Mouse (Mus musculus) embryonic facial prominence, embryonic 13.5 days (tissue): ENCODE data around the gene Ctnnd2. TPM values are rescaled to one million over a fixed set of nuclear protein-coding genes. Genes with fewer than 3 reads are reported as not detected.

ENCODE experiments used
- ATAC-seq: fragments of 200-750 bp; cut with Nextera tagmentation; 2 replicates; pipeline ENCODE4 v1.8.0; 2017; ENCODE audit warnings: low read depth; ENCODE audit not compliant: insufficient number of reproducible peaks, insufficient read depth, low FRiP score, low TSS enrichment
- H3K27ac ChIP-seq: fragments of 300-500 bp; sonication (generic); 2 replicates; pipeline ENCODE4 v1.5.1; 2015; ENCODE audit warnings: moderate library complexity, mild to moderate bottlenecking, inconsistent platforms
- H3K27me3 ChIP-seq: fragments of 300-500 bp; sonication (generic); 2 replicates; pipeline ENCODE4 v1.6.1; 2015; ENCODE audit warnings: mild to moderate bottlenecking, inconsistent platforms
- H3K36me3 ChIP-seq: fragments of 300-500 bp; sonication (generic); 2 replicates; pipeline ENCODE4 v1.6.1; 2015; ENCODE audit warnings: mild to moderate bottlenecking, inconsistent platforms
- H3K4me1 ChIP-seq: fragments of 300-500 bp; sonication (generic); 2 replicates; pipeline ENCODE4 v1.6.1; 2015; ENCODE audit warnings: inconsistent platforms
- H3K4me2 ChIP-seq: fragments of 300-500 bp; sonication (generic); 2 replicates; pipeline ENCODE4 v1.6.1; 2015; ENCODE audit warnings: moderate library complexity, mild to moderate bottlenecking, inconsistent platforms
- H3K4me3 ChIP-seq: fragments of 300-500 bp; sonication (generic); 2 replicates; pipeline ENCODE4 v1.5.1; 2015; ENCODE audit warnings: mild to moderate bottlenecking, inconsistent platforms
- H3K9ac ChIP-seq: fragments of 300-500 bp; sonication (generic); 2 replicates; pipeline ENCODE4 v1.6.1; 2015; ENCODE audit warnings: mild to moderate bottlenecking, inconsistent platforms
- H3K9me3 ChIP-seq: fragments of 300-500 bp; sonication (generic); 2 replicates; pipeline ENCODE4 v1.6.1; 2016; ENCODE audit warnings: inconsistent platforms
- WGBS: fragments of 180-500 bp; shearing (Covaris S2); methylation state at CpG from one replicate; pipeline ENCODE4 v1.1.7; 2015; ENCODE audit warnings: mixed read lengths; 5-methylcytosine and 5-hydroxymethylcytosine counted together
- polyA plus RNA-seq: library from polyadenylated mRNA; unstranded; fragments of >200 nt; fragmentation: Nextera tagmentation; extraction: Ambion mirVana; gene quantifications from 2 replicates; pipeline ENCODE4 v1.2.1, GENCODE M21; 2015

The Ctnnd2 gene
- polyA plus RNA-seq, 1 experiment from 2014 or later, result 8.2 TPM

- no peak for ATAC-seq
- 56% methylated on average over 15 of the region's 15 CpGs for WGBS
- Histone ChIP-seq H3K4me3 (no peak overlapping the region), H3K4me2 (no peak overlapping the region), H3K9ac (no peak overlapping the region), H3K36me3 (no peaks in the 10 kb centered on the region), H3K27ac (no peak overlapping the region), H3K9me3 (no peaks in the 10 kb centered on the region), H3K4me1 (no peaks in the 10 kb centered on the region), H3K27me3 (no peaks in the 10 kb centered on the region)
These were observed 818.2 kb downstream of the Ctnnd2 start for GRCm38 (mm10) chr15:30990421-30991252.

GRCm38 (mm10) chr15:30992357-30992756, 820.0 kb downstream of the Ctnnd2 start:
- H3K4me3 ChIP-seq, result no peak overlapping the region
- no peak for ATAC-seq
- H3K27me3 ChIP-seq, result no peaks in the 10 kb centered on the region
- no peaks in the 10 kb centered on the region for H3K4me1 ChIP-seq
- H3K27ac ChIP-seq, result no peak overlapping the region
- no peak overlapping the region for H3K4me2 ChIP-seq
- H3K9me3 ChIP-seq, result no peaks in the 10 kb centered on the region
- no peaks in the 10 kb centered on the region for H3K36me3 ChIP-seq
- 78% methylated on average over 12 of the region's 12 CpGs for WGBS
- no peak overlapping the region for H3K9ac ChIP-seq

GRCm38 (mm10) chr15:30992901-30993300, 820.5 kb downstream of the Ctnnd2 start:
- H3K4me3 ChIP-seq, result no peak overlapping the region
- no peaks in the 10 kb centered on the region for H3K9me3 ChIP-seq
- H3K27me3 ChIP-seq, result no peaks in the 10 kb centered on the region
- no peaks in the 10 kb centered on the region for H3K36me3 ChIP-seq
- H3K9ac ChIP-seq, result no peak overlapping the region
- no peak overlapping the region for H3K27ac ChIP-seq
- no peak for ATAC-seq
- 88% methylated on average over 3 of the region's 3 CpGs for WGBS
- H3K4me2 ChIP-seq, result no peak overlapping the region
- H3K4me1 ChIP-seq, result no peaks in the 10 kb centered on the region

DNA sequence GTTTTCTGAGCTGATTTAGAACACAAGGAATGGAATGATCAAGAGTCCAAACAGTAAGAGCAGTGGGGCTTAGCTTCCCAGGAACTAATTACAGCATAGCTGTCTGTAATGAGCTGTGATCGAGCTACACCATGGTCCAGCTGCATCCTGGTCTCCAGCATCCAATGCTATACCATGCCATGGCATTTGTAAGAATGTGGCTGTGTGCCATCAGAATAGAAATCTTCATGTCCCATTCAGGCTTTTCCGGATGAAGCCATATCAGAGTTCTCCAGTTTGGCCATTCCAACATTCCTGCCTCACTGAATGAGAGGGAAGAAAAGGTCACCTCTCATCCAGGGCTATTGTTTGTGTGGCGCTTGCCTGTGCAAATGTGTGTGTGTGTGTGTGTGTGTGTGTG, 823.0 kb downstream of the Ctnnd2 start:
- no peaks in the 10 kb centered on the region for H3K4me1 ChIP-seq
- WGBS, result 82% methylated on average over 3 of the region's 3 CpGs
- H3K4me3 ChIP-seq, result no peak overlapping the region
- no peaks in the 10 kb centered on the region for H3K9me3 ChIP-seq
- H3K4me2 ChIP-seq, result no peak overlapping the region
- no peak overlapping the region for H3K27ac ChIP-seq
- no peaks in the 10 kb centered on the region for H3K36me3 ChIP-seq
- ATAC-seq, result no peak
- no peak overlapping the region for H3K9ac ChIP-seq
- H3K27me3 ChIP-seq, result no peaks in the 10 kb centered on the region

- H3K27ac ChIP-seq, result no peak overlapping the region
- no peaks in the 10 kb centered on the region for H3K36me3 ChIP-seq
- ATAC-seq, result no peak
- no peak overlapping the region for H3K9ac ChIP-seq
- no peaks in the 10 kb centered on the region for H3K4me1 ChIP-seq
- H3K9me3 ChIP-seq, result no peaks in the 10 kb centered on the region
- H3K4me3 ChIP-seq, result no peak overlapping the region
- H3K27me3 ChIP-seq, result no peaks in the 10 kb centered on the region
- H3K4me2 ChIP-seq, result no peak overlapping the region
- WGBS, result 74% methylated on average over 5 of the region's 5 CpGs
These were observed 832.1 kb downstream of the Ctnnd2 start for GRCm38 (mm10) chr15:31004468-31004867.

DNA sequence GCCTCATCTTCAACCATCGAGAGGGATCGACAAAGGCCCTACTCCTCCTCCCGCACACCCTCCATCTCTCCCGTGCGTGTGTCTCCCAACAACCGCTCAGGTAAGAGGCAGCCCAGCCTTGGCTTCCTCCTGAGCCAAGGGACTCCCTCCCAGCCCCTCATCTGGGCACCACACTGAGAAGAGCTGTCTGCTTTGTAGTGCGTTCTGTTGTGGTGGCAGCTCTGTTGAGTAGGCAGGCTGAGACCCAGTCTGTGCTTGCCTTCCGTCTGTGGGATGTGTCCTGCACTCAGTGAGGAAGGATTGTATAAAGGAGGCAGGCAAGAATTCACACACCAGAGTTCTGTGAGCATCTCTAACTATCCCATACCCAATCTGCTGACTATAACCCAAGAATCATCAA, 832.6 kb downstream of the Ctnnd2 start:
- H3K9ac ChIP-seq, result no peak overlapping the region
- H3K4me3 ChIP-seq, result no peak overlapping the region
- WGBS, result 76% methylated on average over 8 of the region's 8 CpGs
- H3K4me1 ChIP-seq, result no peaks in the 10 kb centered on the region
- H3K36me3 ChIP-seq, result no peaks in the 10 kb centered on the region
- no peaks in the 10 kb centered on the region for H3K9me3 ChIP-seq
- H3K27me3 ChIP-seq, result no peaks in the 10 kb centered on the region
- ATAC-seq, result no peak
- H3K4me2 ChIP-seq, result no peak overlapping the region
- H3K27ac ChIP-seq, result no peak overlapping the region

- ATAC-seq, result no peak
- no peak overlapping the region for H3K4me2 ChIP-seq
- no peaks in the 10 kb centered on the region for H3K4me1 ChIP-seq
- no peak overlapping the region for H3K4me3 ChIP-seq
- no peaks in the 10 kb centered on the region for H3K27me3 ChIP-seq
- H3K27ac ChIP-seq, result no peak overlapping the region
- 80% methylated on average over 8 of the region's 8 CpGs for WGBS
- no peaks in the 10 kb centered on the region for H3K36me3 ChIP-seq
- no peaks in the 10 kb centered on the region for H3K9me3 ChIP-seq
- H3K9ac ChIP-seq, result no peak overlapping the region
These were observed 833.8 kb downstream of the Ctnnd2 start for GRCm38 (mm10) chr15:31006050-31006824.

- Histone ChIP-seq H3K27me3 (no peaks in the 10 kb centered on the region), H3K27ac (no peak overlapping the region), H3K4me3 (no peak overlapping the region), H3K4me1 (no peaks in the 10 kb centered on the region), H3K36me3 (no peaks in the 10 kb centered on the region), H3K9ac (no peak overlapping the region), H3K4me2 (no peak overlapping the region), H3K9me3 (no peaks in the 10 kb centered on the region)
- 87% methylated on average over 8 of the region's 8 CpGs for WGBS
- ATAC-seq, result no peak
These were observed 834.4 kb downstream of the Ctnnd2 start for GRCm38 (mm10) chr15:31006825-31007157.

- H3K27me3 ChIP-seq, result no peaks in the 10 kb centered on the region
- H3K4me3 ChIP-seq, result no peak overlapping the region
- H3K4me2 ChIP-seq, result no peak overlapping the region
- no peaks in the 10 kb centered on the region for H3K9me3 ChIP-seq
- no peak overlapping the region for H3K9ac ChIP-seq
- no peaks in the 10 kb centered on the region for H3K4me1 ChIP-seq
- no peak overlapping the region for H3K27ac ChIP-seq
- no peaks in the 10 kb centered on the region for H3K36me3 ChIP-seq
- 56% methylated on average over 6 of the region's 6 CpGs for WGBS
- no peak for ATAC-seq
These were observed 836.2 kb downstream of the Ctnnd2 start for GRCm38 (mm10) chr15:31008594-31008993.

GRCm38 (mm10) chr15:31020769-31021168, 848.4 kb downstream of the Ctnnd2 start:
- ATAC-seq, result no peak
- WGBS, result 61% methylated on average over 2 of the region's 2 CpGs

DNA sequence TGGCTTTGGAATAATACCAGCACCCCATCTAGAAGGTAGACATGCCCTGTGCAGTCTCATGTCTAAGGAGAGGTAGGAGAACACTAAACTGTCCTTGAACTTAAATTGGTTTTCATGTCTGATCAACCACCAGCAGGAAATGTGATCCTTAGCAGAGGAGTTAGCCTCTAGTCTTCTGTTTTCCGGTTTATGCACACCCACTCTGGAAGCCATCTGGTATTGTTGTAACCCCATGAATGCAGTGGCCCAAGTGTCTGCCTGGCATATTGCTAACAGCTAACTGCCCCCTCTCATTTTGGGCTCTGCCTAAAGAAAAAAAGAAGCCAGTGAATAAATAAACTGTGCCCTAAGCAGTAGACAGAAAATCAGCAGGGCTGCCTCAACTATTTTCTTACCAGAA, 849.6 kb downstream of the Ctnnd2 start:
- H3K4me3 ChIP-seq, result no peak overlapping the region
- no peak overlapping the region for H3K4me2 ChIP-seq
- ATAC-seq, result no peak
- H3K36me3 ChIP-seq, result no peaks in the 10 kb centered on the region
- 48% methylated on average over 1 of the region's 1 CpGs for WGBS
- no peaks in the 10 kb centered on the region for H3K9me3 ChIP-seq
- no peaks in the 10 kb centered on the region for H3K4me1 ChIP-seq
- H3K27me3 ChIP-seq, result no peaks in the 10 kb centered on the region
- no peak overlapping the region for H3K9ac ChIP-seq
- H3K27ac ChIP-seq, result no peak overlapping the region

More at GRCm38 (mm10) chr15:31020769-31021168, 848.4 kb downstream of the Ctnnd2 start:
- no peak overlapping the region for H3K4me2 ChIP-seq
- no peak overlapping the region for H3K4me3 ChIP-seq
- no peak overlapping the region for H3K9ac ChIP-seq
- no peaks in the 10 kb centered on the region for H3K9me3 ChIP-seq
- H3K4me1 ChIP-seq, result no peaks in the 10 kb centered on the region
- no peaks in the 10 kb centered on the region for H3K36me3 ChIP-seq
- no peaks in the 10 kb centered on the region for H3K27me3 ChIP-seq
- H3K27ac ChIP-seq, result no peak overlapping the region

DNA sequence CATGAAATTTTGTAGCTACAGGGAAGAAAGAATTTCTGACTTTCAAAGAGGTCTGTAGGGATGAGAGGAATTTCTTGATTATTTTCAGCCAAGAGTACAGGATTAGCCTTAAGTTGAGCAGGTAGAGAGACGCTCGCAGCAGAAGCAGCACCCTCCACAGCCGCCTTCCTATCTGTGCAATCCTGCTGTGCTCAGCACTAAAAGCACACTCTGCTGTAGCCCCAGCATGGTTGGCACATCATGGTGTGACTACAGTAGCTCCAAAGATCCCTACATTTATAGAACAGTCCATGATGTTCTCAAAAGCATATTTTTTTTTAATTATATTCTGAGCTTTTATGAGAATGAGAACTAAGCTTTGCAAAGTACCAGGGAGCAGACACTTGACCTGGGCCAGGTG, 850.1 kb downstream of the Ctnnd2 start:
- H3K9ac ChIP-seq, result no peak overlapping the region
- no peaks in the 10 kb centered on the region for H3K36me3 ChIP-seq
- H3K4me2 ChIP-seq, result no peak overlapping the region
- 92% methylated on average over 3 of the region's 3 CpGs for WGBS
- no peak for ATAC-seq
- no peak overlapping the region for H3K27ac ChIP-seq
- no peaks in the 10 kb centered on the region for H3K9me3 ChIP-seq
- no peaks in the 10 kb centered on the region for H3K27me3 ChIP-seq
- H3K4me1 ChIP-seq, result no peaks in the 10 kb centered on the region
- no peak overlapping the region for H3K4me3 ChIP-seq
